Mouse (Mus musculus): ENCODE results near the gene Sema3f. TPM values are rescaled to one million over a fixed set of nuclear protein-coding genes. Genes with fewer than 3 reads are reported as not detected.

Gene Sema3f
- total RNA-seq (2021) = 1 to 10 TPM; 4.9 to 6.1 TPM
- long read RNA-seq, experiment 1 = 0 reads
- long read RNA-seq, experiment 2, partial matches to known transcripts = 0 of 1 reads
- long read RNA-seq, experiment 2, other reads (novel, unspliced or antisense) = 1 of 1 reads

- peak; percentile 68 to 70 for DNase-seq
- intact Hi-C loops (cut with DNase I) = no loop called here
These were observed at the start of gene Sema3f for GRCm38 (mm10) chr9:107709697-107710483. TSS of gene Sema3f (minus strand) at chr9:107710475.

GRCm38 (mm10) chr9:107759593-107759992, 49.3 kb upstream of the Sema3f start:
- intact Hi-C loops (cut with DNase I) = no loop called here
- DNase-seq = no peak

GRCm38 (mm10) chr9:107750378-107750777, 40.1 kb upstream of the Sema3f start:
- intact Hi-C loops (cut with DNase I) = no loop called here
- DNase-seq = no peak

GRCm38 (mm10) chr9:107748063-107748462, 37.8 kb upstream of the Sema3f start:
- no peak for DNase-seq
- intact Hi-C loops (cut with DNase I) = no loop called here

GRCm38 (mm10) chr9:107747310-107747709, 37.0 kb upstream of the Sema3f start:
- DNase-seq = no peak
- intact Hi-C loops (cut with DNase I) = no loop called here

- DNase-seq = no peak
- intact Hi-C loops (cut with DNase I) = no loop called here
These were observed 36.4 kb upstream of the Sema3f start for GRCm38 (mm10) chr9:107746679-107747078.

- intact Hi-C loops (cut with DNase I) = no loop called here
- no peak for DNase-seq
These were observed 33.8 kb upstream of the Sema3f start for GRCm38 (mm10) chr9:107744061-107744460.

GRCm38 (mm10) chr9:107738841-107739202, 28.5 kb upstream of the Sema3f start:
- intact Hi-C loops (cut with DNase I) = loop anchor here (2.0 kb wide), 1 partner anchor 52 kb away; no protein-coding TSS in a partner anchor
- no peak for DNase-seq

- intact Hi-C loops (cut with DNase I) = loop anchor here (2.0 kb wide), 1 partner anchor 51 kb away; no protein-coding TSS in a partner anchor
- DNase-seq = peak; percentile 80 to 89
These were observed 28.0 kb upstream of the Sema3f start for GRCm38 (mm10) chr9:107738020-107738840.

GRCm38 (mm10) chr9:107736185-107736485, 25.9 kb upstream of the Sema3f start:
- intact Hi-C loops (cut with DNase I) = loop anchor here (2.0 kb wide), 1 partner anchor 21 kb away; no protein-coding TSS in a partner anchor
- no peak for DNase-seq

- intact Hi-C loops (cut with DNase I) = loop anchor here (2.0 kb wide), 1 partner anchor 21 kb away; no protein-coding TSS in a partner anchor
These were observed 25.3 kb upstream of the Sema3f start for GRCm38 (mm10) chr9:107735356-107736184.

GRCm38 (mm10) chr9:107734567-107734971, 24.3 kb upstream of the Sema3f start:
- intact Hi-C loops (cut with DNase I) = no loop called here
- no peak for DNase-seq

More at GRCm38 (mm10) chr9:107735356-107736184, 25.3 kb upstream of the Sema3f start:
- DNase-seq = no peak

GRCm38 (mm10) chr9:107729709-107730108, 19.4 kb upstream of the Sema3f start:
- intact Hi-C loops (cut with DNase I) = no loop called here

GRCm38 (mm10) chr9:107728919-107729670, 18.8 kb upstream of the Sema3f start:
- no peak for DNase-seq
- intact Hi-C loops (cut with DNase I) = no loop called here

More at GRCm38 (mm10) chr9:107729709-107730108, 19.4 kb upstream of the Sema3f start:
- no peak for DNase-seq

- intact Hi-C loops (cut with DNase I) = no loop called here
- no peak for DNase-seq
These were observed 16.8 kb upstream of the Sema3f start for GRCm38 (mm10) chr9:107727041-107727440.

- intact Hi-C loops (cut with DNase I) = no loop called here
- no peak for DNase-seq
These were observed 14.5 kb upstream of the Sema3f start for GRCm38 (mm10) chr9:107724796-107725195.

GRCm38 (mm10) chr9:107723794-107724531, 13.7 kb upstream of the Sema3f start:
- DNase-seq = no peak
- intact Hi-C loops (cut with DNase I) = no loop called here

- DNase-seq = no peak
- intact Hi-C loops (cut with DNase I) = no loop called here
These were observed 13.0 kb upstream of the Sema3f start for GRCm38 (mm10) chr9:107723292-107723691.
